Mouse (Mus musculus) lung, postnatal 0 days (tissue): ENCODE results near the gene Rab25. TPM values are rescaled to one million over a fixed set of nuclear protein-coding genes. Genes with fewer than 3 reads are reported as not detected.
A peak's percentile ranks its signal among the peaks of the same experiment; 100 is the strongest.

Experiments
- ATAC-seq: fragments of 200-750 bp; cut with Nextera tagmentation; 2 replicates; pipeline ENCODE4 v1.8.0; 2017; ENCODE audit warnings: moderate library complexity
- DNase-seq: peaks from one replicate; pipeline ENCODE4 v3.0.0-alpha.2; 2016; ENCODE audit warnings: low spot score
- H3K27ac ChIP-seq: fragments of 300-500 bp; sonication (generic); 2 replicates; pipeline ENCODE4 v1.5.1; 2014; ENCODE audit warnings: antibody characterized with exemption, mild to moderate bottlenecking, low read length, mixed read lengths
- H3K27me3 ChIP-seq: fragments of 300-500 bp; sonication (generic); replicated peaks from 2 replicates; pipeline ENCODE4 v1.6.1; 2014; ENCODE audit warnings: low read length, mixed read lengths; ENCODE audit not compliant: insufficient read depth
- H3K36me3 ChIP-seq: fragments of 300-500 bp; sonication (generic); 2 replicates; pipeline ENCODE4 v1.6.1; 2014; ENCODE audit warnings: low read length, mixed read lengths; ENCODE audit not compliant: insufficient read depth
- H3K4me1 ChIP-seq: fragments of 300-500 bp; sonication (generic); 2 replicates; pipeline ENCODE4 v1.6.1; 2014; ENCODE audit warnings: antibody characterized with exemption, low read depth, low read length, mixed read lengths; ENCODE audit not compliant: insufficient read depth
- H3K4me2 ChIP-seq: fragments of 300-500 bp; sonication (generic); replicated peaks from 2 replicates; pipeline ENCODE4 v1.6.1; 2014; ENCODE audit warnings: low read depth, mild to moderate bottlenecking, low read length, moderate library complexity, mixed read lengths
- H3K4me3 ChIP-seq: fragments of 300-500 bp; sonication (generic); 2 replicates; pipeline ENCODE4 v1.5.1; 2014; ENCODE audit warnings: low read depth, low read length
- H3K9ac ChIP-seq: fragments of 300-500 bp; sonication (generic); replicated peaks from 2 replicates; pipeline ENCODE4 v1.6.1; 2014; ENCODE audit warnings: low read depth, mild to moderate bottlenecking
- H3K9me3 ChIP-seq: fragments of 300-500 bp; sonication (generic); 2 replicates; pipeline ENCODE4 v1.6.1; 2016; ENCODE audit warnings: low read length, mixed read lengths
- CTCF ChIP-seq: IDR thresholded peaks from 2 replicates; pipeline ENCODE4 v1.5.1; 2016; ENCODE audit warnings: antibody characterized with exemption, mild to moderate bottlenecking
- EP300 ChIP-seq: IDR thresholded peaks from 2 replicates; pipeline ENCODE4 v1.6.1; 2016; ENCODE audit warnings: antibody characterized with exemption, mild to moderate bottlenecking, control low read depth
- WGBS: fragments of 180-500 bp; shearing (Covaris S2); extraction: QIAGEN DNeasy Blood & Tissue Kit; methylation state at CpG from one replicate; pipeline ENCODE4 v1.1.7; 2014; 5-methylcytosine and 5-hydroxymethylcytosine counted together
- polyA plus RNA-seq: library from polyadenylated mRNA; unstranded; fragments of >200 nt; fragmentation: Nextera tagmentation; extraction: Ambion mirVana; gene quantifications from 2 replicates; pipeline ENCODE4 v1.2.1, GENCODE M21; 2015

Gene Rab25
- polyA plus RNA-seq, 1 experiment from 2014 or later: 61.4 TPM

GRCm38 (mm10) chr3:88503881-88504746 is 44.0 kb downstream of the Rab25 start:
- TF ChIP-seq CTCF (no peak), EP300 (no peak)
- Histone ChIP-seq H3K4me3 (no peak overlapping the region), H3K9ac (no peak overlapping the region), H3K27ac (peak overlapping the region; percentile 92), H3K36me3 (no peaks in the 10 kb centered on the region), H3K4me2 (no peak overlapping the region), H3K27me3 (no peaks in the 10 kb centered on the region), H3K4me1 (peaks cover 14% of the 10 kb centered on the region; the same call in 1 of the 2 replicates), H3K9me3 (no peaks in the 10 kb centered on the region)
- ATAC-seq: no peak
- peak; percentile 53 for DNase-seq
- 53% methylated on average over 8 of the region's 8 CpGs for WGBS

GRCm38 (mm10) chr3:88503505-88503863 is 44.6 kb downstream of the Rab25 start:
- H3K4me3 ChIP-seq: peak overlapping the region; percentile 93; the same call in 1 of the 2 replicates
- H3K27me3 ChIP-seq: no peaks in the 10 kb centered on the region
- WGBS: 10% methylated on average over 4 of the region's 4 CpGs
- peak overlapping the region; percentile 92 for H3K27ac ChIP-seq
- H3K9me3 ChIP-seq: no peaks in the 10 kb centered on the region
- peak; percentile 91 for DNase-seq
- H3K36me3 ChIP-seq: no peaks in the 10 kb centered on the region
- ATAC-seq: peak; percentile 82
- no peak overlapping the region for H3K9ac ChIP-seq
- peaks cover 13% of the 10 kb centered on the region; the same call in 1 of the 2 replicates for H3K4me1 ChIP-seq
- peak overlapping the region; percentile 88 for H3K4me2 ChIP-seq
- no peak for TF ChIP-seq CTCF
- TF ChIP-seq EP300: peak; percentile 60; the same call in 1 of the 2 replicates

GRCm38 (mm10) chr3:88502641-88503504 is 45.2 kb downstream of the Rab25 start:
- TF ChIP-seq EP300 (no peak), CTCF (no peak)
- peak overlapping the region; percentile 87 for H3K9ac ChIP-seq
- peak overlapping the region; percentile 88 for H3K4me2 ChIP-seq
- peak; percentile 96 for ATAC-seq
- peaks cover 13% of the 10 kb centered on the region; the same call in 1 of the 2 replicates for H3K4me1 ChIP-seq
- H3K27ac ChIP-seq: peak overlapping the region; percentile 92
- WGBS: 1% methylated on average over 55 of the region's 55 CpGs
- DNase-seq: peak; percentile 97
- H3K27me3 ChIP-seq: no peaks in the 10 kb centered on the region
- no peaks in the 10 kb centered on the region for H3K36me3 ChIP-seq
- H3K9me3 ChIP-seq: no peaks in the 10 kb centered on the region
- peak overlapping the region; percentile 93 for H3K4me3 ChIP-seq

- TF ChIP-seq EP300 (no peak), CTCF (no peak)
- H3K27me3 ChIP-seq: no peaks in the 10 kb centered on the region
- H3K27ac ChIP-seq: peak overlapping the region; percentile 92
- peak; percentile 64 for DNase-seq
- no peaks in the 10 kb centered on the region for H3K36me3 ChIP-seq
- peak overlapping the region; percentile 88 for H3K4me2 ChIP-seq
- peaks cover 13% of the 10 kb centered on the region; the same call in 1 of the 2 replicates for H3K4me1 ChIP-seq
- 18% methylated on average over 11 of the region's 11 CpGs for WGBS
- no peak for ATAC-seq
- no peaks in the 10 kb centered on the region for H3K9me3 ChIP-seq
- H3K4me3 ChIP-seq: peak overlapping the region; percentile 93
- H3K9ac ChIP-seq: peak overlapping the region; percentile 87
These were observed 46.0 kb downstream of the Rab25 start for GRCm38 (mm10) chr3:88502031-88502571.

GRCm38 (mm10) chr3:88501366-88502030 is 46.6 kb downstream of the Rab25 start:
- TF ChIP-seq EP300: no peak
- TF ChIP-seq CTCF: no peak
- Histone ChIP-seq H3K9ac (peak overlapping the region; percentile 87), H3K27ac (peak overlapping the region; percentile 92), H3K4me1 (peaks cover 13% of the 10 kb centered on the region; the same call in 1 of the 2 replicates), H3K27me3 (no peaks in the 10 kb centered on the region), H3K9me3 (no peaks in the 10 kb centered on the region), H3K4me3 (peak overlapping the region; percentile 93), H3K4me2 (peak overlapping the region; percentile 88), H3K36me3 (no peaks in the 10 kb centered on the region)
- ATAC-seq: no peak
- DNase-seq: peak; percentile 63
- WGBS: 55% methylated on average over 6 of the region's 6 CpGs
